Mouse (Mus musculus) WW6 (cell line): ENCODE measurements around the gene Ccdc141.

Source experiments
- DNase-seq: peaks from one replicate; pipeline ENCODE4 v3.0.0-alpha.2; 2013; ENCODE audit warnings: low read depth, low spot score

The Ccdc141 gene

GRCm38 (mm10) chr2:77170633-77171105, at the start of gene Ccdc141:
TSS of gene Ccdc141 (minus strand) at chr2:77170636.
- no peak for DNase-seq

GRCm38 (mm10) chr2:77212885-77213284, 42.4 kb upstream of the Ccdc141 start:
- no peak for DNase-seq

- no peak for DNase-seq
Observed at GRCm38 (mm10) chr2:77206951-77207350, 36.5 kb upstream of the Ccdc141 start.

- no peak for DNase-seq
Observed at GRCm38 (mm10) chr2:77203916-77204315, 33.5 kb upstream of the Ccdc141 start.

- no peak for DNase-seq
Observed at GRCm38 (mm10) chr2:77201900-77202299, 31.5 kb upstream of the Ccdc141 start.

GRCm38 (mm10) chr2:77200958-77201614, 30.6 kb upstream of the Ccdc141 start:
- DNase-seq: no peak

- DNase-seq: no peak
Observed at GRCm38 (mm10) chr2:77200379-77200778, 29.9 kb upstream of the Ccdc141 start.

- no peak for DNase-seq
Observed at GRCm38 (mm10) chr2:77198246-77198645, 27.8 kb upstream of the Ccdc141 start.

- DNase-seq: no peak
Observed at GRCm38 (mm10) chr2:77196819-77197218, 26.4 kb upstream of the Ccdc141 start.

- DNase-seq: no peak
Observed at GRCm38 (mm10) chr2:77195056-77195455, 24.6 kb upstream of the Ccdc141 start.

GRCm38 (mm10) chr2:77191811-77192210, 21.4 kb upstream of the Ccdc141 start:
- no peak for DNase-seq

GRCm38 (mm10) chr2:77190891-77191290, 20.5 kb upstream of the Ccdc141 start:
- DNase-seq: no peak

- DNase-seq: no peak
Observed at GRCm38 (mm10) chr2:77190301-77190700, 19.9 kb upstream of the Ccdc141 start.

- DNase-seq: no peak
Observed at GRCm38 (mm10) chr2:77189671-77190070, 19.2 kb upstream of the Ccdc141 start.

GRCm38 (mm10) chr2:77187501-77187900, 17.1 kb upstream of the Ccdc141 start:
- no peak for DNase-seq

- DNase-seq: no peak
Observed at GRCm38 (mm10) chr2:77186912-77187311, 16.5 kb upstream of the Ccdc141 start.

- no peak for DNase-seq
Observed at GRCm38 (mm10) chr2:77184049-77184571, 13.7 kb upstream of the Ccdc141 start.

- no peak for DNase-seq
Observed at GRCm38 (mm10) chr2:77183646-77184045, 13.2 kb upstream of the Ccdc141 start.

GRCm38 (mm10) chr2:77182996-77183380, 12.6 kb upstream of the Ccdc141 start:
- DNase-seq: no peak

GRCm38 (mm10) chr2:77182271-77182995, 12.0 kb upstream of the Ccdc141 start:
- no peak for DNase-seq

- no peak for DNase-seq
Observed at GRCm38 (mm10) chr2:77177472-77177871, 7.0 kb upstream of the Ccdc141 start.

- no peak for DNase-seq
Observed at GRCm38 (mm10) chr2:77176413-77176812, 6.0 kb upstream of the Ccdc141 start.

- DNase-seq: no peak
Observed at GRCm38 (mm10) chr2:77175411-77175810, 5.0 kb upstream of the Ccdc141 start.
